Mouse (Mus musculus) induced T-regulatory cell, adult 2 months (primary cell): ENCODE data around the gene Dhrs11.

Experiments
- DNase-seq: peaks from one replicate; pipeline ENCODE4 v3.0.0-alpha.2; 2012; ENCODE audit warnings: low read depth

Gene Dhrs11

DNA sequence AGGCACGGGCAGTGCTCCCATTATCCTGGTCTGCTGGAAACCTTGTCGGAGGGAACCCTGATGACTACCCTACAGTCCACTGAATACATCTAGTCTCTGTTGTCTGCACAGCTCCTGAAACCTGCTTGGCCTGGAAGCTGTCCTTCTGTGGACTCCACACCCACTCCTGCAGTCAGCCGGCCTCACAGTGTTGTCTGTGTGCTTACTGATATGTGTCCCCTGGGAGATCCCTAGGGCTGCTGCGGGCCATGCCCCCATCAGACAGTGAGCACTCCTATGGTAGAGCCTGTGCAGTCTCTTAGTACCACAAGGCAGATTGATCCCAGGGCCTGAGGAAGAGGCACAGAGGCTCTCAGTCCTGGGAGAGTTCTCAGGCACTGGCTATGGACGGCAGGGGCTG is 6.3 kb downstream of the Dhrs11 start:
- no peak for DNase-seq

DNA sequence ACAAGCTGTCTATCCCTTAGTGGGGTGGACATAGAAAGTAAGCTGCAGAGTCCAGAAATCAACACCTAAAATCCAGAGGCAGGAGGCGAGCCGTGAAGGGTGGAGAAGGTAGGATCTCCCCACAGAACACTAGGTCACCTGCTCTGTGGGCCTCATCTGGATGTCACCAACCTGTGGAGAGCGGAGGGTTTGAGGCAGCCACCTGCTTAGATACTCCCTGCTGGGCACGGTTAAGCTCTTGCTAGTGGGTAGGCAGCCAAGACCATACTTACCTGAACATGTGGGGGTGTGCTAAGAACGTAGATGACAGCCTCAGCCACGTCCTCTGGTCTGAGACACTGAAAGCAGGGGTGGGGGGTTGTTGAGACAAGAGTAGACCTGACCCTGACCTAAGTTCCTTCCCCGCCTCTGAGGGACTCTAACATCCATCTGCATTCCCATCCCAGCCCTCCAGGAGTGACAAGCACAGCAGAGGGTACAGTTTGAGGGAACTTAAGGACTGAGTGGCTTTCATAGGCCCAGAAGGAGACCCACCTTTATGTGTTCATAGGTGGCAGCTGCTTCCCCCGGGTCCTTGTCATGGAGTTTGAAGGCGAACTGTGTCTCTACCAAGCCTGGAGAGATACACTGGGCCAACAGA is 7.5 kb downstream of the Dhrs11 start:
- no peak for DNase-seq

- peak; percentile 97 for DNase-seq
These were observed 9.7 kb downstream of the Dhrs11 start, which contains the start of gene Mrm1 for GRCm38 (mm10) chr11:84818961-84819692. TSS of gene Mrm1 (minus strand) at chr11:84819515.

DNA sequence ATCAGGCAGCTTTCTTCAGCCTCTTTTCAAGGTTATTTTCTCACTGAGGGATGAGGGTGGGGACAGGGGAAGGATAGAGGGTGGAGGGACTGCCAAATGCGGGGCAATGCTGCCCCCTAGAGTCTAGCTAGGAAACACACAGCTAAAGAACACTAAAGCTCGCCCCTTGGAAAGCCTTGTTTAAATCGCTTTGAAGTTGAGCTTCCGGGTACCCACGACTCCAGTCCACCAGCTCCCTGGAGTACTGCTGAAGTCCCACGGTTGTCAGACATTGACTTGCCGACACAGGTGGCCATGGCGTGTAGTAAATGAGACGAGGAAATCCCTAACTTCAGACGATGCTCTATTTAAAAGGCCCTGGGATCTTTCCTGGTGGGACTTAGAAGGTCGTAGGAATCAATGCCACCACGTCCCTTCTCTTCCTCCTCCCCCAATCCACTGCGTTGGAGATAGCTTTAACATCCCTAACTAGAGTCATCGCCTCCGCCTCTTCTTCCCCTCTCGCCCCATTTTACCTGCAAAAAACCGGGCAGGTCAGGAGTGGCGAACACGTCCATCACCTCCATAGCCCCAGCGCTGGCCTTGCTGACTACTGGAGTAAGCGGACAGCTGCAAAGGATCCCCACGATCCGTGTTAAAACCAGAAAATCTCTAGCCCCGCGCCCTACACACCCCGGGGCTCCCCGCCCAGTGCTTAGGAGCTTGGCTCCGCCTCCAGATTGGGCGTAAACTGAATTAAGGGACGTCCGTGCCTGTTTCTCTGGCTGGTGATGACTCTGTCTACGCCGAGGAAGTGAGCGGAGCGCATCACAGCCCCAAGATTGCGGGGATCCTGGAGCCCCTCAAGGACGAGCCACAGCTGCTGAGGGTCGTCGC is 10.5 kb downstream of the Dhrs11 start:
- peak; percentile 96 for DNase-seq

- DNase-seq: peak; percentile 46
These were observed 11.4 kb downstream of the Dhrs11 start for GRCm38 (mm10) chr11:84817362-84817761.

DNA sequence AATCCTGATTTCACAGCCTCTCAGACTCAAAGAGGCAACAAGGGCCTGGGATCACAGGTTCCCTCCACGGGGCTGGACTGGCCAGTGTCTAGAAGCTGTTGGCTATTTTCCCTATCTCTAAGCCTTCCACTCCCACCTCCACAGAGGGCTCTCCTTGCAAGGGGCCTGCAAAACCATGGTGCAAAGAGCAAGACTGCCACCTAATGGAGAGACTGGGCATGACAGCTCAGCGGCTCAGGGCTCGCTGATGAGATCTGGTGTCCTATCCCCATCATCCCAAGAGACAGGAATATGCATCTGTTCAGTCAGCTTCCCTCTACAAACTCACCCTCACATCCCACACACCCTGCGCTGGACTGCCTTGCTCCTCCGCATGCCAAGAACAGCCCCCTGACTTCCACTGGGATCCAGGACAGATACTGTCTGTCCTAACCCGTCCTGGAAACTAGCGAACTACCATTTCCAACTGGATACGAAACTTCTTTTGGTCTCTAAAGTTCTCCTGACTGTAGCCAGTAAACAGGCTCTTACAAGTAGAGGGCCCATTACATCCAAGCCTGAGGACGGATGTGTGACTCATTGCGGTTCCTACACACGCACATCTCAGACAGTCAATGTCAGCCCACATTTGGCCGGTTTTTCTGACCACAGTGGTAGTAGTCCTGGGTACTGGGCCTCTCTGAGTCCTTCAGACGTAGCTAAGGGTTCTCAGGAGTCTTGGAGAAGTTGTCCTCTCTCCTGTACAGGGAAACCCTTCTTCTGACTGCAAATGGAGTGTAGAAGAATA is 14.9 kb downstream of the Dhrs11 start:
- peak; percentile 86 for DNase-seq

DNA sequence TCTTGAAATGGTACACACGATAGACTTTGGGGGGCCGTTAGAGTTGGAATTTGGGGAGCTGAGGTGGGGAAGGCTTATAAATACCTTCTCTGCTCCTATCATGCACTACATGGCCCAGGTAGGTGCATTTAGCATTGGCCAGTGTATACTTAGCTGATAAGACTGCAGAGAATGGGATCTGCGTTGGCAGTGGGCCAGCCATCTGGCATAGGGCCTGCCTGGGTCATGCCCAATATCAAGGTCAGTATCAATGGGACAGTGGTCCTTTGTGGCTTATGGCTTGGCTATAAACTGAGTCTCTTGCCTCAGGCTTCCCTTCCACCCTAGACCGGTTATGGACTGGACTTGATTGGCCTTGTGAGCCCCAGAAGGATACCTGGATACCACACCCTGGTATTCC is 24.4 kb downstream of the Dhrs11 start:
- DNase-seq: no peak

GRCm38 (mm10) chr11:84797627-84798353 is 31.0 kb downstream of the Dhrs11 start:
- DNase-seq: peak; percentile 84

DNA sequence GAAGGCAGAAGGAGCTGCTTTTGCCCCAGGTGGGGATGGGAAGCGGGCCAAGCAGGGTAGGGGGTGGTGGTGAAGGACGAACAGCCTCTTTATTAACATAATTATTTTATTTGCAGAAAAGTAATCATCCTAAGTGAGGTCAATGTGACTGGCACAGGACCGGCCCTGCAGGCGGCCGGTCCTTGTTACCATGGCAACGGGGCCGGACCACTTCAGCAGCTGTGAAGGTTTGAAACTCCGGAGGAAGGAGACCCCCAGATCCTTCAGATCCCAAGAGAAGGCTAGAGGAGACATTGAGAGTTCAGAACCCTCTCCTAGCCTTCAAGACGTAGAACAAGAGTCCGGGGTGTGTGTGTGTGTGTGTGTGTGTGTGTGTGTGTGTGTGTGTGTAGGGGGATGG is 31.8 kb downstream of the Dhrs11 start:
- no peak for DNase-seq

GRCm38 (mm10) chr11:84794496-84795113 is 34.2 kb downstream of the Dhrs11 start:
- DNase-seq: peak; percentile 53

- DNase-seq: no peak
These were observed 35.2 kb downstream of the Dhrs11 start for GRCm38 (mm10) chr11:84793545-84793944.

DNA sequence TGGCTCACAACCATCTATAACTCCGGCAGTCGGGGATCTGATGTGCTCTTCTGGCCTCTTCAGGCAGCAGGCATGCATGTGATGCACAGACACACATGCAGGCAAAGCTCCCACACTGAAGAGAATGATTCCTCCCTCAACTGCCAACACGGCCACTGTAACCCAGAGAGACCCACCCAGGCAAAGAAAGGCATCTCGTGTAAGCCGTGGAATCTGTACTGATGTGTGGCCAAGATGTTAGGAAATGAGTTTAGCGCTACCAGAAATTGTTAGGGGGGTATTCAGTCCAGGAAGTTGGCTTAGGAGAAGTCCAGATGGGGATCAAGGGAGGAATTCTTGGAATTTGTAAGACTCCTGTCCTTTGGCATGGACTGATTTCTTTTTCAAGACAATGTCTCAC is 38.4 kb downstream of the Dhrs11 start:
- no peak for DNase-seq

GRCm38 (mm10) chr11:84780143-84780870 is 48.5 kb downstream of the Dhrs11 start:
- DNase-seq: no peak

- DNase-seq: no peak
These were observed 53.2 kb downstream of the Dhrs11 start for GRCm38 (mm10) chr11:84775560-84775959.

DNA sequence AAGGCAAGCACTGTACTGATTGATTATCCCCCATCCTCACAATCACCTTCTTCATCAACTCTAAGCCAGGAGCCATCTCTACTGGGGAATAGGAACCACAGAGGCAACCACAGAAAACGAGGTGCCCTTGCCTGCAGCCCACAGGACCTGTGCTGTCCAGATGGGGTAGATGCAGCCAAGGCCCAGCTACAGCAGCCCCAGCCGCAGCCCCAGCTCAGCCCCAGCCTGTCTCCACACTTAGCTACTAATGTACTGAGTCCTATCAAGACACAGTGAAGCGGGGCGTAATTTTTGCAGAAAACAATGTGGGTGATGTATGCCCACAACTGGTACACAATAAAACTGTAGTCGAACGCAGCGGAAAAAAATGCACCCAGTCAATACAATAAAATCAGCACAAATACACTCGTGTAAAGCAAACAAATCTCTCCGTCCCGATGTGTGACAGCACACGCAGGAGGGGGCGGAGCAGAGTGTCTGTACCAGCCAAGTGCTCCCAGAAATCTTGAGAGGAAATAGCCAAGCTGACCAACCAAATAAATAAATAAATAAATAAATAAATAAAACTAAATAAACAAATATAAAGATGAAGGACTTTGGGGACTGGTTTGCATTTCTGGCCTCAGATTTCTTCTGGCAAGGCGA is 53.8 kb downstream of the Dhrs11 start:
- no peak for DNase-seq
